Mouse (Mus musculus) B cell, adult (primary cell): ENCODE data around the gene Pecr. TPM values are rescaled to one million over a fixed set of nuclear protein-coding genes. Genes with fewer than 3 reads are reported as not detected.

Experiments used
- total RNA-seq: library from RNA; stranded (reverse); gene quantifications from 4 replicates; pipeline ENCODE4 v1.2.4, GENCODE M21; 2023; ENCODE audit not compliant: inconsistent age

The Pecr gene
- total RNA-seq: 2.3 to 4.1 TPM (median 3.0 TPM) in 4 replicates

DNA sequence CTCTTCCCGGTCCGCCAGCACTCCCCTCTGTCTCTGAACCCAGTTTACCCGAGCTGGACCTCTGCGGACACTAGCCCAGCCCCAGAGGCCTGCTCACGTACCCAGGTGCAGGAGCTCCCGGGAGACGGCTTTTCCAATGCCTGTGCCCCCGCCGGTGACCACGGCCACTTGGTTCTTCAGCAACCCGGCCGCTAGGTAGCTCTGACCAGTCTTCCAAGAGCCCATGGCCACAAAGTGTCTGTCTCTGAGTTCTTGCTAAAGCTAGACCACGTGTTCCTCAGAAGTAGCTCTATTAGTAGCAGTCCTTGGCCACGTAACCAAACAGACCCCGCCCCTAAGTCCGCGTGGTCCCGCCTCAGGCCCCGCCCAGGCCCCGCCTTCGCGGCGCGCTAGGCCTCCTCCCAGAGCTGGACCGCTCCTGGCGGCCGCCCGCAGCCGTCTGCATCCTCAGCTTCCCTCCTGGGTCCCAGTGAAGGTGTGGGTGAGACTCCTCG, at the start of gene Pecr, which contains the start of gene Tmem169:
Pecr (minus strand) TSS at position 323 of the 494 bp plus-strand sequence.
Tmem169 (plus strand) TSS at position 378 of the 494 bp plus-strand sequence.

DNA sequence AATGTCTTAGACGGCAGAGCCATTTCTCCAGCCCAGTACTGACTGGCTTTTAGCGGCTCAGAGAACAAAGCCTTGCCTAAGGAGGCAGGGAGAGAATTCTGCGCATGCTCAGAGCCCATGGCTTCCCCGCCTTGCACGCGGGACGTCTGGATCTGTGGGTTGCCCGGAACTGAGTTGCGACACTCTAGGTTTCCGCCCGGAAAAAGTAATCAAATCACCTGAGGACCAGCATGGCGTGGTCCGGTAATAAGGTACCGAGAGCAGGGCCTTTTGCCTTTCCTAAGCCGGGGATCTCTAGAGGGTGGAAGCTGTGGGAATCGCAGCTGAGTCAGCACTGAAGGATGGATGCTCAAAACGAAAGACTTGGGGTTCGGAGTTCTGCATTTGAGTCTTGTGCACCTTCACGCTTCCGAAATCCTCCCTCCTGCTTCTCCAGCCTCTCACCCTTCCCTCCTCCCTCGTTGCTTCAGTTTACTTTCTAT, 23.2 kb upstream of the Pecr start, which contains the start of gene Xrcc5:
Xrcc5 (plus strand) TSS at position 105 of the 482 bp plus-strand sequence.

DNA sequence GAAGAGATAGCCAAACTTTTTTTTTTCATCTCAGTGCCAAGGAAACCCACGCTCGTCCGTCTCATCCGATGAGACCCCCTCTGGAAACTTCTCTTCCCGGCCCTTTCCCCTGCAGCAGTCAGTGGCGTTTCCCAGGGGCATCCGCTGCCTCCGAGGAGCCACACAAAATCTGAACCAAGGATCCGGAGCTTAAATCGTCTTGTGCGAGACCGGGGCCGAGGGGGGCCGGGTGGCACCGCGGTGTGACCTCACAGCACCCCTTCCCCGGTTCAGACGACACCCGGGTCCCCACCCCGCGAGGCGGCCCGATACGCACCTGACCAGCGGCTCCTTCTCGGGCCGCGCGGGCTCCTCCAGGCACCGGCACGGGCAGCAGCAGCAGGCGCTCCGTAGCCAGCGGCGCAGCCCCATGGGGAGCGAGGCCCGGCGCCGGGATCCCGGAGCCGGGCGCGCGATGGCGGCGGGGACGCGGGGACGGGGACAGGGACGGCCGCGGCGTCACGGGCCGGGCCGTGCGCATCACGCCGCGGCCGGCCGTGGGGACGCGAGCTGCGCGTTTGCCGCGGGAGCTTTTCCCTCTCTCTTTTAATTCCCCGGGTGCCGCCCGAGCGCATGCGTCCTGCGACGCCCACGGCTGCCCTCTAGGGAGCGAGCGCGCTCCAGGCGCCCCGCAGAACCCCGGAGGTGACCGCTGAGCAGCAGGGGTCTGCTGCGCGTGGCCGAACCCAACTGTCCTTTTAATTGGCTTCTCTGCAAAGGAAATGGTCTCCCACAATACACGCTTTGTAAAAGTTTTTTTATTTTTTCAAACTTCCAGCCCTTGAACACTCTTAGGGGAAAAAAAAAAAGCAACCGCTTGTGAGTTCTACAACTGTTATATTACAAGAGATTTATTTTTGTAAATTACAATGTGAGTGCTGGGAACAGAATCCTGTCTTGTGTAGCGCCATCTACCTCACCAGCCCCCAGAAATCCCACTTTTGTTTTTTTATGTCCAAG, 72.1 kb downstream of the Pecr start, which contains the start of gene Mreg:
Mreg (minus strand) TSS at position 607 of the 999 bp plus-strand sequence.

Other genes with a start within 250 kb of the Pecr start
- gene Mreg, start 72.0 kb downstream of the Pecr start, total RNA-seq: 2.8 to 5.0 TPM (median 3.9 TPM) in 4 replicates
- gene Tmem169, start 55 bp upstream of the Pecr start, total RNA-seq: not detected in 4 replicates
- 24.1 to 25.7 TPM (median 25.1 TPM) in 4 replicates for gene Xrcc5, start 23.1 kb upstream of the Pecr start, total RNA-seq